Mouse (Mus musculus): ENCODE data around the gene Fstl1.

Gene Fstl1

DNA sequence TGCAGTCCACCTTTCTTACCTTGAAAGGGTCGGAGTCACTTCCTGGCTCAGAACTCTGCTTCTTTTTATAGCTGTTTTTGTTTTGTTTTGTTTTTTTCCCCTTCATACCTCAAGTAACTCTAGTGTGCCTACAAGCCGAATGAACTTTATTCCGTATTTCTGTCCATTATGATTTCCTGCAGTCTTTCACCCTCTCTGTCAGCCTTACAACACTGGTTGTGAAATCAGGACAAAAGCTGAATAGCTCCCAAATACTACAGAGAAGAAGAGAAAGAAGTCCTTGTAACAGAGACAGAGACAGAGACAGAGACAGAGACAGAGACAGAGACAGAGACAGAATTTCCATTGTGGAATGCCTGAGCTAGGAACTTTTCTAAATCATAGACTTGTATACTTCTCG, 41.3 kb downstream of the Fstl1 start:
- DNase-seq (ENCODE audit: low spot score): no peak

DNA sequence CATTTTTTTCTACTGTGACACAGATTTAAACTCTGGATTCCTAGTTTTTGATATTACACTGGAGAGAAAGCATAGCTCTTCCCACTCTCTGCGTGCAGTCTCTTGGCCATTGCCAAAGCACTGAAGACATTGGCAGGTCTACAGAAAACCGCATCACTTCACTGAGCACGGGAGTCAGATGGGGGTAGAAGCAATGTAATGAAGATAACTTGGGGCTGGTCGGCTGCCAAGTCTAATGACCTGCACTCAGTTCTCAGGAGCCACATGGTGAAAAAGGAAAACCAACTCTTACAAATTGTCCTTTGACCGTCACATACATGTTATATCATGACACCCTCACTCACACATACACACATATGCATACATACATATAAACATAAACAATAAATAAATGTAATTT, 47.3 kb downstream of the Fstl1 start:
- DNase-seq (ENCODE audit: low spot score): no peak

DNA sequence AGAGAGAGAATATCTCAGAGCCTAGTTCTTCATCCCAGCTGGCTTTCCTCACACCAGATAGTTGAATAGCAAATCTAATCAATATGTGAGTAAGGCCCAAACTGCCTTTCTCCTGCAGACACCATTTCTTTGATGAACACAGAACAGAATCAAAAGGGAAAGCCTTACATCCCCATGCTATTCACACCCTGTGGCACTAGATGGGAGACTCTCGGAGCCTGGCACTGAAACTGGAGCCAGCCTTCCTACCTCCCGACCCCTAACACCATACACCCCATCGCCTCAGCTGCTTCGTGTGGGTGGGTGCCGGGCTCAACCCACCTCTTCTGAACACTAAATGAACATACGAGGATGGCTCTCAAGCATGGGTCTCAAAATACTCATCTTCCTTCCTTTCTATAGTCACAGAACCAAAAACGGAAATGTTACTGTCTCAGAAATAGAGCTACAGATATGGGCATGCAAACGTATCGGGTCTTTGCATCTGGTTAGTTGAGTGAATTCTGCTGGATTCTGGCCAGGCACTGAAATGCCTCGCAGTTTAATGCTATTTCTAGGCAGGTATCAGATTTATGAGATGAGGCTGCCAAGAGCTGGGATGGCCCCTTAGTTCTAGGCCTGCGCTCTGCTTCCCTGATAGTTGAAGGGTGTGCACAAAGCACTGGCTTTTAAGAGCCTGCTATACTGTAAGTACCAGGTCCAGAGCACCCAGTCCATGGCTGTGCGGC, 48.3 kb downstream of the Fstl1 start:
- DNase-seq (ENCODE audit: low spot score): no peak

GRCm38 (mm10) chr16:37826286-37826685, 49.6 kb downstream of the Fstl1 start:
- no peak for DNase-seq (ENCODE audit: low spot score)

GRCm38 (mm10) chr16:37831041-37831440, 54.4 kb downstream of the Fstl1 start:
- DNase-seq (ENCODE audit: low spot score): no peak

GRCm38 (mm10) chr16:37837571-37837970, 60.9 kb downstream of the Fstl1 start:
- no peak for DNase-seq (ENCODE audit: low spot score)

- DNase-seq (ENCODE audit: low spot score): no peak
Observed at GRCm38 (mm10) chr16:37842439-37842838, 65.8 kb downstream of the Fstl1 start.

DNA sequence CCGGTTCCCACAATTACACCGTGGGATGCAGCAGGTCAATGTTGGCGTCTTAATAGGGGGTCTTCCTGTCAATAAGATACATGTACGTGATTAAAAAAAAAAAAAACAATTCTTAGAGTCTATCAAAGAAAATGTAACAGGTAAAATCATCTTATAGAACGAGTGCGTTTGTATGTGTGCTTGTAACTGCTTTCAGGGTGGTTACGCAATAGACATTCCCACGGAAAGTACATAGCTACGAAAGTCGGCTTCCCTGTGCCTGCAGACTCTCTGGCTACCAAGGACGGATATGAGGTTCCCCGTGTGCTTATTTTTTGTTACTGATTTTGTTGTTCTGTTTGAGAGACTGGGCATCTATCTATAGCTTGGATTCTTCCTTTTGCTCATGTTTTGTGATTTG, 67.1 kb downstream of the Fstl1 start:
- no peak for DNase-seq (ENCODE audit: low spot score)

- no peak for DNase-seq (ENCODE audit: low spot score)
Observed at GRCm38 (mm10) chr16:37845202-37845925, 68.7 kb downstream of the Fstl1 start.

DNA sequence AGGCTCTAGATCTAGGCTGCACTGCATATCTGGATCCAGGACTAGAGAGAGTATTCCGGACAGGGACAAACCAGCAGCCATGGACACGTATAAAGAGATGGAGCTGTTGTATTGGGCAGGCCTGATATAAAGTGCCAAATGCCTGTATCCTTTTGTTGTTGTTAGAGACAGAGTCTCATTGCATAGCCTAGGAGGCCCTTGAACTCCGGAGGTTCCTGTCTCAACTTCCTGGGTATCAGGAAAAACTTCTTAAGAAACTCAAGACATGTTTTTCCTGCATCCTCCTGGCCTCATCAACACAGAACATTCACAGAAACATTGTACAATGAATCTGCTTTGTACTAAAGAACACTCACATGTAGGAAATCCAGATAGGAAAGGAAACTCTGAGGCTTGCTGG, 70.4 kb downstream of the Fstl1 start:
- DNase-seq (ENCODE audit: low spot score): no peak

DNA sequence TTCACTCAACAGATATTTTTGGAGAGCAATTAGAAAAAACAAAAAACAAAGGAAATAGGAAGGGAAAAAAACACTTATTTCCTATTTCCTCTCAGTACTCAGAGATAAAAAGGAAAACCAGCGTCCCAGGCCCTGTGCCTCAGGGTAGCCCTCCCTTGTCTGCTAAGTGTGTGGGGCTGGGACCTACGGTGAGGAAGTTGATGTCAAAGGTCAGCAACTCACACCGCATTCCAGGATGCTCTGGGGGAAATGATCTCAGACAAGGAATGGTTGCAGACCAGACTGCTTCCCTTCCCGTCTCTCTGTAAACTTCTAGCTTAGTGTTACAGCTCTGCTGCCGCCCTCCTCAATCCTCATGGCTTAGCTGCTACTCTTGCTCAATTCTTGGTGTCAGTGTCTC, 74.7 kb downstream of the Fstl1 start:
- no peak for DNase-seq (ENCODE audit: low spot score)

DNA sequence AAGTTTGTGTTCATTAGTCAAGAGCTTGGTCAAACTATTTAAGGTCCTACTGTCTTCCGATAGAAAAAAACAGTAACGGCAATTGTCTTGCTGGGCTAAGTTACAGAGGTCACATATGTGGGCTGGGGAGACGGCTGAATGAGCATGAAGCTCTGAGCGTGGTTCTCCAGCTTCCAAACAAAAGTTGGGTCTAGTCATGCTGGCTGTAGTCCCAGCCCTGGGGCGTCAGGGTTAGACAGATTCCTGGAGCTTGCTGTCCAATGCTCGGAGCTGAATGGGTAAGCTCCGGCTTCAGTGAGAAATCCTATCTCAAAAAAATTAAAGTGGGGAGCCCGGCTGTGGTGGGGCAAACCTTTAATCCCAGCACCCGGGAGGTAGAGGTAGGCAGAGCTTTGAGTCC, 76.6 kb downstream of the Fstl1 start:
- DNase-seq (ENCODE audit: low spot score): no peak

DNA sequence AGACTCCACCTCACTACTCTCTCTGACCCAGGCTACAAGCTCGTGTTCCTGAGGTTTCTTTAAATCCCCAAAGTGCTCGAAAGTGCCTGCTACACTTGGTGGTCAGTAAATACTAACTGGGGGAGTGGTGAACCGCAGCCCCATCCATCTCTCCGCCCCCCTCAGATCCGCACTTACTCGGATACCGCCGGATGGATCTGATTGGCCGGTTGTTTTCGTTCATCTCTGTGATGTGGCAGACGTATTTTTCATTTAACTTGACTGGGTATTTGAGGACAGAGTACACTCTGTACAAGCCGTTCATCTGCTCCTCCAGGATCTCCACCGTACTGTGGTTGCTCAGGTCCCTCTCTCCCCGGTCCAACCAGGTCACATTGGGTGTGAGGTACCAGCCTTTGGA, 77.4 kb downstream of the Fstl1 start:
- DNase-seq (ENCODE audit: low spot score): no peak

DNA sequence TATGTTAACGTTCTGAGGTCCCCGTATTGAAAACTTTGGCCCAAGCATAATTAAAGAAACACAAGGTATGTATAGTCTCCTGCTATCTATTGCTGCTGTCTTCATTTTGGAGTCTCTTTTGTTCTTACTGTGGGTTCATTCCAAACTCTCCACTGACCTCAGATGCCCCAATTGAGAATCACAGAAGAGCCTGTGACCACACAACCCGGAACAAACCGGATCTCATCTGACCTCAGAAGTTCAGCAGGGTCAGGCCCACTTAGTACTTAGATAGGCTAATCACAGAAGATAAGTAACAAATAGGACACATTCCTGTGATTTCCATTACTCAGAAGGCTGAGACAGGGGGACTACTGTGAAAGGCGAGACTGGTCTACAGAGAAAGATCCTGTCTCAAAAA, 77.9 kb downstream of the Fstl1 start:
- DNase-seq (ENCODE audit: low spot score): no peak

- DNase-seq (ENCODE audit: low spot score): no peak
Observed at GRCm38 (mm10) chr16:37855583-37855982, 78.9 kb downstream of the Fstl1 start.

DNA sequence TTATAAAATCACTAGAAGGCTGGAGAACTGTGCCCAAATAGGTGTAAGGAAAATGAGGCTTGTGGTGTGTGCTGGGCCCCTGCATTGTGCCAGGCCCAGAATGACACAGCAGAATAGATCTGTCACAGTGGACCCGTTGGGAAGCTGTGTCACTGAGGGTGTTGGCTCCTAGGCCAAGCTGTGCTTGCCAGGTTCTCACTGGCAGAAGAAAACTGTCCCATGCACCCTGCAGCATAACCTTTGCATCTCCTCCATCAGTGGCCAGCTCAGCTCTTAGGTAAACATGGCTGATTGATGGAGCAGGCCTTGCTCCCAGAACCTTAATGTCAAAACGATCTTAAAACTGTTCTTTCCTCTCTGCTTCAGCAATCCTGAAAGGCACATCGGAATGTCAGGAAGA, 79.7 kb downstream of the Fstl1 start:
- DNase-seq (ENCODE audit: low spot score): no peak

- DNase-seq (ENCODE audit: low spot score): no peak
Observed at GRCm38 (mm10) chr16:37857495-37857894, 80.8 kb downstream of the Fstl1 start.

GRCm38 (mm10) chr16:37860213-37860612, 83.5 kb downstream of the Fstl1 start:
- DNase-seq (ENCODE audit: low spot score): no peak

DNA sequence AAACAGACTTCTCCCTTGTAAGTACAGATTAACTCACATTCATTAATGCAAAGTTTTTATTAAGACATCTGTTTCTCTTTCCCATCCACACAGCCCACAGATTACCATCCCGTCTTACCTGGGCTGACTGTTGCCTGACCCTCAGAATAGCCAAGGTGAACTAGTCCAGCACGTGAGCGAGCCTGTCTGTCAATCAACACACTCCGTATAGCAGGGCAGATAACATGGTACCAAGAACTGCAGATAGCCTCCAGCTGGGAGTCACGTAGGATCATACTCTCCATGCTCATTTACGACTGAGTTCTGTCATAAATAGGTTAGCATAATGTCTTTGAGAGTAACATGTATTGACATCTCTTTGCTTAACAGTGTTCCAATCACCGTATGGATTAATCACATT, 84.4 kb downstream of the Fstl1 start, which contains the start of gene Gm36028:
Gm36028 (minus strand) TSS at position 118 of the 400 bp plus-strand sequence.
- DNase-seq (ENCODE audit: low spot score): no peak

DNA sequence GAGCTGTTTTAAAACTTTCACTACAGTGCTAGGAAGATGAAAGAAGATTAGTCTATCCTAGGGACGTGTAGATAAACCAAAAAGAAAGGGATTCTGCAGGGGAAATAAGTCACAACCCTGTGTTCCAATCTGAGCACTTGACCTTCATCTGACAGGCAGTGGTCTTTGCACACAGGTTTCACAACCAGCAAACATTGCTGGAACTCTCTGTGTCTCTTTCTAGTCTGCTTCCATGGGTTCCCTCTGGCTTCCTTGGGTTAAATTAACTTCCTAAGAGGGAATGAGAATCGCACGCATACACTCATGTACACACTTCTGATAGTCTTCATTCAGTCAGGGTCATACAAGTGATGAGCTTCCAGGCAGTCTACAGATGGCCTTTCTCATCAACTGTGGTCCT, 87.2 kb downstream of the Fstl1 start:
- DNase-seq (ENCODE audit: low spot score): no peak

- DNase-seq (ENCODE audit: low spot score): no peak
Observed at GRCm38 (mm10) chr16:37865841-37866240, 89.2 kb downstream of the Fstl1 start.

DNA sequence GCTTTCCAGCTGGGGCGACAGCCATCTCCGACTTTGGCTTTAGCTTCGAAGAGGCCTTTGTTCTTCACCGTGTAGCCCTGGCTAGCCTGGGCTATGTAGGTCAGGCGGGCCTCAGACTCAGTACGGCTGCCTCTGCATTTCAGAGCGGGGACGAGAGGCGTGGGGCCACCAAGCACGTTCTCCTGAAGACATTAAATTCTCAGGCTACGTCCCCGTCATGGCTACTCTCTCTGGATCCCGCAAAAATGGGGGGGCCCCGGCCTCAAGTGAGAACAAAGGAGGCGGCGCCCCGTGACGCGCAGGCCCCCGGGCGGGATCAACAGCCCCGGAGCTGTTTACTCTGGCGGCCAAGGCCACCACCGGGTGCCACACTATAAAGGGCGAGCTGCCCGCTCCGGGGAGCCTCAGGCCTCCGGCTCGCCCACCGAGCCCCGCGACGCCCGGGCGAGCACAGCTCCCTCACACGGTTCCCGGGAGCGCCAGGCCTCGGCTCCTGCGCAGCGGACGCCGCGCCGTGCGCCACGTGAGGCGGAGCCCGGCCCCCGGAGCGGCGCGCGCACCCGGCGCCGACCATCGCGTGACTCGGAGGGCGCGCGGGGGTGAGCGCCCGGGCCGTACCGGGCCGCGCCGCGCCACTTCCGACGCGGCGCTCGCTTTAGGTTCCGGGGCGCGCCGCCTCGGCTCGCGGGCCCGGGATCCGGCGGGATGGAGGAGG, 91.3 kb downstream of the Fstl1 start, which contains the start of gene Lrrc58:
Lrrc58 (plus strand) TSS at position 599 of the 715 bp plus-strand sequence.
- peak; percentile 58 for DNase-seq (ENCODE audit: low spot score)
